Mouse (Mus musculus): ENCODE results near the gene Ube2r2. TPM values are rescaled to one million over a fixed set of nuclear protein-coding genes. Genes with fewer than 3 reads are reported as not detected.

The Ube2r2 gene
- polyA plus RNA-seq, 1 experiment: 130 TPM

- Histone ChIP-seq H3K4me1 (ENCODE audit: control insufficient read depth, insufficient read depth, low read length) (no peaks in the 10 kb centered on the region), H3K27ac (ENCODE audit: insufficient read depth, low read length) (no peak overlapping the region), H3K27me3 (ENCODE audit: control insufficient read depth, insufficient read depth, low read length, poor library complexity, severe bottlenecking) (no peaks in the 10 kb centered on the region), H3K36me3 (ENCODE audit: control insufficient read depth, insufficient read depth, low read length, poor library complexity, severe bottlenecking) (0 out of 2 replicates have a peak, but pooled peaks cover 2% of the 10 kb centered on the region), H3K4me3 (ENCODE audit: low read depth, low read length) (no peak overlapping the region), H3K9me3 (replicated peaks; ENCODE audit: control insufficient read depth, insufficient read depth, low read length, poor library complexity, severe bottlenecking) (no peaks in the 10 kb centered on the region), H3K9ac (ENCODE audit: low read depth, poor library complexity, severe bottlenecking) (no peak overlapping the region)
- TF ChIP-seq POLR2A (IDR thresholded peaks at IDR 0.05; ENCODE audit: insufficient read depth, low read length): no peak
- no peak for TF ChIP-seq EP300 (IDR thresholded peaks at IDR 0.05; ENCODE audit: insufficient read depth, low read depth, low read length)
- no peak for TF ChIP-seq CTCF (IDR thresholded peaks at IDR 0.05; ENCODE audit: low read depth, low read length)
These were observed 44.5 kb downstream of the Ube2r2 start for GRCm38 (mm10) chr4:41179825-41180725.

- Histone ChIP-seq H3K4me1 (ENCODE audit: control insufficient read depth, insufficient read depth, low read length) (no peaks in the 10 kb centered on the region), H3K9me3 (replicated peaks; ENCODE audit: control insufficient read depth, insufficient read depth, low read length, poor library complexity, severe bottlenecking) (no peaks in the 10 kb centered on the region), H3K9ac (ENCODE audit: low read depth, poor library complexity, severe bottlenecking) (no peak overlapping the region), H3K36me3 (ENCODE audit: control insufficient read depth, insufficient read depth, low read length, poor library complexity, severe bottlenecking) (peaks cover 27% of the 10 kb centered on the region), H3K27me3 (ENCODE audit: control insufficient read depth, insufficient read depth, low read length, poor library complexity, severe bottlenecking) (no peaks in the 10 kb centered on the region), H3K4me3 (ENCODE audit: low read depth, low read length) (no peak overlapping the region), H3K27ac (ENCODE audit: insufficient read depth, low read length) (no peak overlapping the region; the same call in 1 of the 2 replicates)
- TF ChIP-seq EP300 (IDR thresholded peaks at IDR 0.05; ENCODE audit: insufficient read depth, low read depth, low read length): no peak
- no peak for TF ChIP-seq POLR2A (IDR thresholded peaks at IDR 0.05; ENCODE audit: insufficient read depth, low read length)
- no peak for TF ChIP-seq CTCF (IDR thresholded peaks at IDR 0.05; ENCODE audit: low read depth, low read length)
These were observed 54.3 kb downstream of the Ube2r2 start for GRCm38 (mm10) chr4:41189809-41190208.

- TF ChIP-seq EP300 (IDR thresholded peaks at IDR 0.05; ENCODE audit: insufficient read depth, low read depth, low read length) (no peak), CTCF (IDR thresholded peaks at IDR 0.05; ENCODE audit: low read depth, low read length) (no peak), POLR2A (IDR thresholded peaks at IDR 0.05; ENCODE audit: insufficient read depth, low read length) (no peak)
- peaks cover 50% of the 10 kb centered on the region for H3K36me3 ChIP-seq (ENCODE audit: control insufficient read depth, insufficient read depth, low read length, poor library complexity, severe bottlenecking)
- H3K4me3 ChIP-seq (ENCODE audit: low read depth, low read length): no peak overlapping the region
- H3K4me1 ChIP-seq (ENCODE audit: control insufficient read depth, insufficient read depth, low read length): no peaks in the 10 kb centered on the region
- peak overlapping the region; percentile 45 for H3K27ac ChIP-seq (ENCODE audit: insufficient read depth, low read length)
- no peak overlapping the region for H3K9ac ChIP-seq (ENCODE audit: low read depth, poor library complexity, severe bottlenecking)
- no peaks in the 10 kb centered on the region for H3K27me3 ChIP-seq (ENCODE audit: control insufficient read depth, insufficient read depth, low read length, poor library complexity, severe bottlenecking)
- H3K9me3 ChIP-seq (replicated peaks; ENCODE audit: control insufficient read depth, insufficient read depth, low read length, poor library complexity, severe bottlenecking): no peaks in the 10 kb centered on the region
These were observed 57.3 kb downstream of the Ube2r2 start for GRCm38 (mm10) chr4:41192544-41193512.

- Histone ChIP-seq H3K4me1 (ENCODE audit: control insufficient read depth, insufficient read depth, low read length) (no peaks in the 10 kb centered on the region), H3K27ac (ENCODE audit: insufficient read depth, low read length) (no peak overlapping the region), H3K27me3 (ENCODE audit: control insufficient read depth, insufficient read depth, low read length, poor library complexity, severe bottlenecking) (no peaks in the 10 kb centered on the region), H3K36me3 (ENCODE audit: control insufficient read depth, insufficient read depth, low read length, poor library complexity, severe bottlenecking) (peaks cover 56% of the 10 kb centered on the region), H3K9me3 (replicated peaks; ENCODE audit: control insufficient read depth, insufficient read depth, low read length, poor library complexity, severe bottlenecking) (no peaks in the 10 kb centered on the region), H3K9ac (ENCODE audit: low read depth, poor library complexity, severe bottlenecking) (no peak overlapping the region), H3K4me3 (ENCODE audit: low read depth, low read length) (no peak overlapping the region)
- no peak for TF ChIP-seq CTCF (IDR thresholded peaks at IDR 0.05; ENCODE audit: low read depth, low read length)
- TF ChIP-seq EP300 (IDR thresholded peaks at IDR 0.05; ENCODE audit: insufficient read depth, low read depth, low read length): no peak
- no peak for TF ChIP-seq POLR2A (IDR thresholded peaks at IDR 0.05; ENCODE audit: insufficient read depth, low read length)
These were observed 59.8 kb downstream of the Ube2r2 start for GRCm38 (mm10) chr4:41195328-41195727.

- no peaks in the 10 kb centered on the region for H3K4me1 ChIP-seq (ENCODE audit: control insufficient read depth, insufficient read depth, low read length)
- H3K9me3 ChIP-seq (replicated peaks; ENCODE audit: control insufficient read depth, insufficient read depth, low read length, poor library complexity, severe bottlenecking): no peaks in the 10 kb centered on the region
- TF ChIP-seq POLR2A (IDR thresholded peaks at IDR 0.05; ENCODE audit: insufficient read depth, low read length) (no peak), CTCF (IDR thresholded peaks at IDR 0.05; ENCODE audit: low read depth, low read length) (no peak), EP300 (IDR thresholded peaks at IDR 0.05; ENCODE audit: insufficient read depth, low read depth, low read length) (no peak)
- no peak overlapping the region for H3K9ac ChIP-seq (ENCODE audit: low read depth, poor library complexity, severe bottlenecking)
- no peak overlapping the region for H3K4me3 ChIP-seq (ENCODE audit: low read depth, low read length)
- peaks cover 68% of the 10 kb centered on the region for H3K36me3 ChIP-seq (ENCODE audit: control insufficient read depth, insufficient read depth, low read length, poor library complexity, severe bottlenecking)
- H3K27me3 ChIP-seq (ENCODE audit: control insufficient read depth, insufficient read depth, low read length, poor library complexity, severe bottlenecking): no peaks in the 10 kb centered on the region
- H3K27ac ChIP-seq (ENCODE audit: insufficient read depth, low read length): 0 out of 2 replicates have a peak overlapping the region, but pooled peaks have one; percentile 5
These were observed 61.5 kb downstream of the Ube2r2 start for GRCm38 (mm10) chr4:41196861-41197610.
